Mouse (Mus musculus) kidney, adult 11 months (tissue): ENCODE results near the gene Gpam.

Source experiments
- DNase-seq: peaks from one replicate; pipeline ENCODE4 v3.0.0; 2022

Gpam gene

DNA sequence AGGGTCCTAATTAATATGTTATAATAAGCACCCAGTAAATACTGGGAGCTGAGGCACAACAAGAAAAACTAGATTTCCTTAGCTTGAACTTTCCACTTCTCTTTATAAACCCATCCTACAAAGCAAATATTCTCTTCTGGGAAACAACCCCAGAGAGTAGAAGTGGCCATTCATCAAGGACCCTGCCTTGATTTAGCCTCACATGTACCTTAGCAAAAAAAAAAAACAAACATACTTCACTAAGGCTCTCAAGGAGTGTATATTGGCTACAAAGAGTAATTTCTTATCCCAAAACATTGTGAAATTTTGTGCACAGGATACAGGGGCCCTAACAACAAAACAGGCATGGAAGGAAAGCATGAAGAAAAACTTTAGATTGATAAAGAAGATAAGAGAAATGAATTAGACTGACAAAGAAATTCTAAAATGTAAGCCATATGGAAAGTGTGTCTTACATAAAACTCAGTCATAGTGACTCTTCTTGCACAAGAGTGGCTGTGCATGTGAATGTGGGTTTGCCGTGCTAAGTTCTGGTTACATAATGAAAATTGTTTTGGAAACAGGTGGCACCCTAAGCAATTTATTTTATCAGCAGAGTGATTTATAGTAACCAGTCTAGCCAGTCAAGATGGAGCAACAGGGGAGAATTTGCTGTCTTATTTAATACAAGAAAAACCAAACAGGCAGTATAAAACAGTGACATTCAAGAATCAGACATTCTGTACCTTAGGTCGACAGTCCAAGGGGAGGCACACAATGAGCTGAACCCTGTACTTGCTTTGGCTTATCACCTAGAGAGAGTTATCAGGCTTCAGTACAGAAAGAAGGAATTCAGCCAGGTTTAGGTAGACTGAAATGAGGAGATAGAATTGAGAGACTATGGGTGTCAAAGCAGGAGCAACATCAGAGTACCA is 26.6 kb downstream of the Gpam start:
- no peak for DNase-seq

DNA sequence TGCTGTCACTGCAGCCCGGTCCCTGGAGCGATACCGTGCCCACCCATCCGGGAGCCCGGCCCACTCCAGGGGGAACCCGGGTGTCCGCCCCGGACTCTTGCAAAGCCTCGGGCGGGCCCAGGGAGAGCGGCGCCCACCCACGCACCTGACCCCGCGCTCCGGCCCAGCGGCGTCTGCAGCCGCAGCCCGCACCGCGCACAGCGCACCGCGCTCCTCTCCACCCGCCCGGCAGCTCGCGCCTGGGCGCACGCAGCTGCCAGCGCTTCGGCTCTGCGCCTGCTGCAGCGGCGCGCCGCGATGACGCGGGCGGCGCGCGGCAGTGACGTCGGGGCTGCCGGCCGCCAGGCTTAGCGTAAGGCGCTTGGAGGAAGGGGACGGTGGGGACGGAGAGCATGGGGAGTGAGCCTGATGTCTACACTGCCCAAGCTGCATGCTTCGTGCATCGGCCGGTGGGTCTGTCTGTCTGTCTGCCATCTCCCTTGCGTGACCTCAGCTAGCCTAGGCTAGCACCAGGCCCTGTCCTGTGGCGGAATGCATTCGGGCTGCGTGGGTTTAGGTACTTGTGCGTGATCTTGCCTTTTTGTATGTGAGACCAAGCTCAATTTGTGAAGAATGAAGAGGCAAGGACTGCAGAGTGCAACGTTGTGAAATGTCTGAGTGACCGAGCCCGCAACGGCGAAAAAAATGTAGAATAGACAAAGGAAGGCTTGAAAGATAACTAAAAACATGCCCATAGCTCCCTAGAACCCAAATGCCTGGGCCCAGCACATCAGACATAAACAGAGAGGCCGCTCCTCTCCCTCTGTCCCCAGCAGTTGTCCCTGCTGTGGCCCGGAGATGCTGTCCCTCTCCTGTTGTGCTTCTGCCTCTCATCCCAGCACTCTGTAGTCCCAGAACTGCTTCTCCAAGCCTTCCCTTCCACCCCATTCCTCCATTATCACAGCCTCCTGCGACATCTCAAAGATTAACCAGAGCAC is 27.6 kb downstream of the Gpam start:
- DNase-seq: peak; percentile 72

DNA sequence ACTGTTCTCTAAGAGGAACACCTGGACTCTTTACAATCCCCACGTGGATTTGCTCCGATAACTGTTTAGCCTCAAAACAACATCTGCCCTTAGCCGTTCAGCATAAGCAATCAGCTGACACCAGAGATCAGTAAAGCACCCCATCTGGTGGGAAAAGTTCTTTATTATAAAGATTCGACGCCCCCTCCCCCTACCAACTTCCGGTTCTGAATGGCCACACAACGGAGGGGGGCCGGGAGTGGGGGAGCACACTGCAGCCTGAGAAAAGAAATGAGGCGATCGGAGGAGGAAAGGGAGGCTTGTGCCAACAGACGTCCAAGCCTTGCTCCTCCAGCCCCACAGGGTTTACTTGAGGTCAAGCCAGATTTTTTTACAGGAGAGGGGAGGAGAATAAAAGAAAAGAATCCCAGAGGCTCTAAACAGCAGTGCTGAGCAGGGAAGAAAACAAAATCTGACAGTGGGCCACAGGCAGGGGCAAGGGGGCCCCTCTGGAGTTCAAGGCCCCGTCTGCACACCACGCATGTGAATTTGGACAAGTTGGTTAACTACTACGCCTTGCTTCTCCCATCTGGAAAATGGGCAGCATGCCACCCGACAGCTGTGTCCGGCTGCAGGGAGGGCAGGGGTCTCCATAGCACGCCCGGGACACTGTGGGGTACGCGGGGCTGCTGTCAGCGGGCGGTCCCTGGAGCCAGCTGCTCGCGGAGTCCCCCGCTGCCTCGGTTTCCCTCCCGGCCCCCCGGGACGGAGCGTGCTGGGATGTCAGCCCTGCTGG is 28.4 kb downstream of the Gpam start:
- DNase-seq: peak; percentile 66

DNA sequence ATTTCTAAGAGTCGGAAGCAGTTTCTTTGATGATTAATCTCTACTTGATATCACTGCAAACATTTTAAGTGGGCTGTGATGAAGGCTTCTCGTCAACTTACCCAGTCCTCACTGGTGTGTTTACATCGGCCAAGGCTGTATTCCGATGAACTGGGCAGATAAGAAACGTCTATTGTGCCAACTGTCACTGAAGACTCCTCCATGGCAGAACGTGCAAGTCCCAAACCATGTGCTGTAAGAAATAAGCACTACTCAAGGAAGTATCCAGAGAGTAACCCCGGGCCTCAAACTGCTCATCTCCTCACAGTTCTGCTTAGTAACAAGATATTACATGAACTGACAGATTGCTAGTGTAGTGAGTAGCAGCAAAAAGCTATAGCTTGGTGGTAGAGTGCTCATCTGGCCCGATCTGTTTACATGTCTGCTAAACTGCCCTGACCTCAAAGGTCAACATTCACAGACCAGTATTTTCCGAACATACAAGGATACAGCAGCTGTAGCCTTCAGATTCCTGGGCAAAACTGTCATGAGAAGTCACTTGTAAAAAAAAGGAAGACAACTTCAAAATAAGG is 29.6 kb downstream of the Gpam start:
- DNase-seq: no peak

DNA sequence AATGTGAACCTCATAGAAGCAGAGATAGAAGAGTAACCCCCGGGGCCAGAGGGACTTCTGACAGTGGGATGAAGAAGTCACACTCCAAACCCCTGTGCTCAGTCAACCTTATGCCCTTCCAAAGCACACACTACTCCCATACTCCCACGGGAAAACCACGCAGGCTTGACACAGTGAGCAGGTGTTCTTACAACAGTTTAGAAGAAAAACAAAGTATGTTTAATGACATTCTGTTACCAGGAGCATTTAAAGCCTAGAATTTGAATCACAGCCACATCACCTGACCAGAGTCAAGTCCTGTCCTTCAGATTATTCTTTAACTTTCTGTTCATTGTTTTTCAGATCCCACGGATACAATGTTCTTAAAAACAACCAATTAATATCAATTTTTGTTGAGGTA is 30.4 kb downstream of the Gpam start:
- DNase-seq: peak; percentile 63

DNA sequence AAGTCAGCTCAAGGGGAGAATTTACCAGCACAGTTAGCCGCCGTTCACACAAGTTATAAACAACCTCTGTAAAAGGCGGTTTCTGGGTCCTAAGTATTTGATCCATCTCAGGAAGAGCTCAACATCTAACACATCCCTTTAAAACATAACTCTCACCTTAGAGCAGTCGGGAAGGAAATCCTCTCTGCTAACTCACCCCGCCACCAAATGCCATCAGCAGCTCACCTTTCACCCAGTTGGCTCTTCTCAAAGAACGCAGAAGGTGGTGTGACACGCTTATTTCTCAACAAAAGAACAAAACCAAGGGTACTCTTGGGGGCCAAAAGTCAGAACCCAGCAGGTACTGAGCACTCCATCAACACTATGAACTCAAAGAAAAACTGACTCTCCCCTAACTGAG is 31.5 kb downstream of the Gpam start:
- no peak for DNase-seq

DNA sequence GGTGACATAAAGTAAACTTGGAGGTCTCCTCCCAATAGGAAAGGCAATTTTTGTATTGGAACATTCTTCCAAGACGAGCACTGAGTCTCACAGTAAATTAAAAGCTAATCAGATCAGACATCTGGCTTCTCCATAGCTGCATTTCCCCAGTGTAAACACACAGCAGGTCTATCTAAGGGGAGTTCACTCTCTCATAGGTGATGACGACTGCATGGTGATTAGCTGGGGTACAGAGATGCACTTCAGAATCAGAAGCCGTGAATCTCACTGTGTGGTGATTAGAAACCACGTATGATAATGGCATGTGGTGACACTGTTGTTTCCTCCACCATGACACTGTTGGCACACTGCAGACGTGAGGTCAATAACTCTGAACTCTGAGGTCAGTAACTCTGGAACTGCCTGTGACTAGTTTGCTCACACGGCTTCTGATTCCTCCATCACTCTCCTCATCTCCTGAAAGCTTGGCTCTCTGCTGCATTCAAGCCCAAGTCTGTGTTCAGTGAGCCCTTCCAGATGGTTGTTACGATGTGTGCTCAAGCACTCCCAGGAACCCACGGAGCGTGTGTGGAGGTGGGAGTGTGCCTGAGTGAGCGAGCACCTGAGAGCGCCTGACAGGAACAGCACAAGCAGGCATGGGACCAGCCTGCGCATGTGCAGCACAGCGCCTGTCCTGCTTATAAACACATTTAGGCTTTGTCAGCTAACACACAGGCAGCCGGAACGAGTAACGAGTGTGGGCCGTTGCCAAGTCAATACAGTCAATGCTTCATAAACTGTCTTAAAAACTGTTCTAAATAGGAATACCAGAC is 35.2 kb downstream of the Gpam start:
- peak; percentile 66 for DNase-seq

DNA sequence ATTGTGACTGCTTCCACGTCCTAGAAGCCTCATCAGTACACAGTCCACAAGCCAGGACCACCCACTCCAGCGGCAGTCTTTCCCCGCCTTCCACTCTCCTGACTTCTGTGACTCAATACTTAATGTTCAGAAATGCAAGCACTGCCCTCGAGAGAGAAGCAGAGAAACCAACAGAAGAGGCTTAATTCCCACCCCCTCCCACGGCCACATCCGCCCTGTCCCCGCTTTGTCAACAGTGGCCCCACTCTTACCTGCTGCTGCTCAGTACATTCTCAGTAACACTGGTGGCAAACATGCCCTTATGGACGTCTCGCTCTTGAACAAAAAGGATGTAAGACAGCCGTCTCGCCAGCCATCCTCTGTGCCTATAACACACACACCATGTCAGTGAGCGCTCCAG is 36.2 kb downstream of the Gpam start:
- DNase-seq: no peak

DNA sequence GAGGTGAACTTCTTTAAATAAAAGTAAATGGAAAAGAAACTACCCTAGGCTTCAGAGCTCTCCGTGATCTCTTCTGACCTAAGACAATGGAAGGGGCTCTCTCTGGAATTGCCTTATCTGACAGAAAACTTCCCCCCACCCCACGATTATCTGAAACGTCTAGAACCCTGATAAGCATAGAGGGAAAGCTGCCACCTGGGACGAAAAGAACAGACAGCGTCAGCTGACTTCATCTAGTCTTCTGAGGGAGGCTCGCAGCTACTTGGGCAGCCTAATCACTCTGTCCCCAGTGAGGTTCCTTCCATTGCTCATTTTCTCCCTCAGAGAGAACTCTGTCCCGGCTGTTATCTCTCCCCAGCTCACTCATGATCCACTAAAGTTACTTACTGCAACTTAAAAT is 36.9 kb downstream of the Gpam start:
- DNase-seq: no peak

DNA sequence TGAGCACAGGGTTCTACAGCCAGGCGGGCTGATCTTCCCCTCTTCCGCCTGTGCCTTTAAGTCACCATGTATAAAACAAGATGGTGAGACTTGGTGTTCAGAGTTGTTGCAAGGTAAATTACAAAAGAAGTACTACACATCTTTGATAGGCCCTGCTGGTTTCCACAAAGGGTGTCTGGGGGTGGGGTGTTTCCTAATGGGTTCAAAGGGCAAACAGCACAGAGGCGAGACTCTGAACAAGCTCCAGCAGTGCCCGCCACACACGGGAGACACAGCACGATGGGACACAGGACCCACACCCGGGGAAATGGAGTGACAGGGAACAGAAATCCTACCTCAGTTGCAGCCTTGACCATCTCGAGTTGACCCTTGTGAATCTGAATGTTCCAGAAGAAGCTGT is 39.3 kb downstream of the Gpam start:
- DNase-seq: no peak

DNA sequence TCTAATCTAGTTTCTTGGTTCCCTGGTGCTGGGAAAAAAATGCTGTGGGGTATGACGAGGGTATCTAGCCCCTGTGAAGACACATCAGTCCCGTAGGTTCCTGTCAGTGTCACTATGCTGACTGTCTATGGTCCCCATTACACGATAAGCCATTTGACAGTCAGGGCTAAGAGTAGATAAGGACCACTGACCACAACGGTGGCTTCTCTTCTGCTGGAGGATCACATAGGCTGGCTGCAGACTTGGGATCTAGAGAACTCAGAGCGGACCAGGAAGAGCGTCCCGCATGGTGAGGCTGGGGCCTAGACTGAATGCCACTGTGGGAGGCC is 41.2 kb downstream of the Gpam start:
- DNase-seq: no peak

DNA sequence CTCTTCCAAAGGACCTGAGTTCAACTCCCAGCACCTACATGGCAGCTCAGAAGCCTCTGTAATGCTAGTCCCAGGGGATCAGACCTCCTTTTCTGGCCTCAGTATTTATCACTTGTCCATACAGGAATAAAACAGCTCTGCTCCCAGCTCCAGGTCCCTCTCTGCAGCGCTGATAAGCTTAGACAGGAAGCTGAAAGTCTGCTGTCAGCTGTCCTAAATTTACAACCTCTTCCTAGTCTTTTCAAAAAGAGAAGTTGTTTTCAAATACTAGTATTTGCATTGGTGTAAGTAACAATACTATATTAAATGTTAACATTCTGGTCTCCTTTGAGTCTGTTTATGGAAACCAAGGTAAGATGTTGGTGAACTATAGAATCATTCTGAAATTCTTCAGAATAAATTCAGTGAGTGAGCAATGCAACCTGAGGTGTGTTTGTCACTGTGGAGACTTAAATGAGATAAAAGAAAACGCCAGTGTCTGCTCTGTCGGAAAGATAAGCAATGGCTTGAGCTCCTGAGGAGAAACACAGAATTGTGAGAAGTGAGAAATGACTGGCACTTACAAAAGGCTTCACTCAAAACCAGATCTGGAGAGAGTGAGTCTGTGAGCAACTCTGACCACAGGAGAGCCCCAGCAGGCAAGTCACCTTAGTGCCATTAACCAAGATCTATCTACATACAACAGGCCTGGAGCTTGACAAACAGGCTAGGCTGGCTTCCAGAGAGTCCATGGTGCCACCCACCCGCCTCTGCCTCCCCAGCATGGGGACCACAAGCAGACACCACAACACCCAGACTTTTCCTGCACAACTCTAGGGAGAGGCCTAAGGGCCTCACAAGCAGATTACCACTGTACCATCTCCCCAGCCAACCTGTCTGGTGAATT is 41.8 kb downstream of the Gpam start:
- DNase-seq: no peak

DNA sequence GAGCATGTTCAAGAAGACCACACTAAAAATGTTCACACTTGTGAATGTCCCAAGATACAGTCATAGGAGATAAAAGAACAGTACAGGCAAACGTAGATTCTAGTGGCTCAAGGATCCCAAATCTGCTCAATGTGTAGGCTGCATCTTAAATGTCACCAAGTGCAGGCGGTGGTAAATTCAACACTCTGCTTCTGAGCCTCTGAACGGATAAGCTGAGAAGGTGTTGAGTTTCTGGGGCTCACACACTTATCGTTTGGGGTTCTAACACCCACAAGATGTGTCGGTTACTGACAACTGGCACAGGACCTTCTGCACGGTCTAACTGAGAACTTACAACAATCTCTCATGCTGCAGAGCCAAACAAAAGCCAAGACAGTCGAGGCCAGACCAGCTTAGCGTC is 50.2 kb downstream of the Gpam start:
- no peak for DNase-seq

DNA sequence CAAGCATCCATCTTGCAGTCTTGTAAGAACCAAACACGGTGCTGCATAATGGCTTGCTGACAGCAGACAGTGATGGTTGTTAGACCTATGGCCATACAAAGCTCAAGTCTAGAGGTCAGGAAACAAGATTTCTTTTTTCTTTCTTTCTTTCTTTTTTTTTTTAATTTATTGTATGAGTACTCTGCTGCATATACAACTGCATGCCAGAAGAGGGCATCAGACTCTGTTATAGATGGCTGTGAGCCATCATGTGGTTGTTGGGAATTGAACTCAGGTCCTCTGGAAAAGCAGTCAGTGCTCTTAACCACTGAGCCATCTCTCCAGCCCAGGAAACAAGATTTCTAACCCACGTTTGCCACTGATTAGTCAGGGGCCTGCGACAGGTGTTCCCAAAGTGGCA is 54.0 kb downstream of the Gpam start:
- no peak for DNase-seq

DNA sequence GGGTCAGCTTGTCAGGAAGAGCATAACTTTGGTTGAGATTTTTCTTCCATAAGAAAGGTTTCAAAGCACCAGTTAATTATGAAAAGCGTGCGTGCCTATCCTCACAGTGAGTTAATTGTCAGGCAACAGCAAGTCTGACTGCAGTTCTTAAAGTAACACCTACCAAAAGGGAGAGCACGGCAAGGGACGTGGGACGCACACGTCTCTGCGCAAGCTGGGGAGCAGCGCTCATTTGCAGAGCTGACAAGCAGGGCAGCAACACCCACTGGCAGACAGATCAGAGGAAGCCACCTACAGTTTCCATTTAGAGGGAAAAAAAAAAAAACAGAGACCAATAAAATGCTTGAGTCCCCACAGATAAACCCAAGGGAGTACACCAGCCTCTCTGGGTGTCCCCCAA is 58.0 kb downstream of the Gpam start:
- DNase-seq: no peak

DNA sequence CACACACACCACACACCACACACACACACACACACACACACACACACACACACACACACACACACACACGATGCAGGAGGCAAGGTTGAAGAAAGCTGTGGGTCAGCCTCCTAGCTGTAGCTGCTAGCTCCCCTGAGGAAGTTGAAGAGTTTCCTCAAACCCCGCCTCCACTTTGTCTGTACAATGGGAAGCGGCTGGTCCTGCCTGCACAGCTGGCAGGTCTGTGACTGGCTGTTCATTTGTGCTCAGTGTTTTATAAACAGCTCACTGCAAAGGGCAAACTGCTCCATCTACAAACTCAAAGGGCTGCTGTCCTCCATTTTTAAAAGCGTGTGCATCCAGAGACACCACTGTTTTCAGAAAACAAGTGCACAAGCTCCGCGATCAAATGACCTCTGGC is 63.8 kb downstream of the Gpam start:
- no peak for DNase-seq

DNA sequence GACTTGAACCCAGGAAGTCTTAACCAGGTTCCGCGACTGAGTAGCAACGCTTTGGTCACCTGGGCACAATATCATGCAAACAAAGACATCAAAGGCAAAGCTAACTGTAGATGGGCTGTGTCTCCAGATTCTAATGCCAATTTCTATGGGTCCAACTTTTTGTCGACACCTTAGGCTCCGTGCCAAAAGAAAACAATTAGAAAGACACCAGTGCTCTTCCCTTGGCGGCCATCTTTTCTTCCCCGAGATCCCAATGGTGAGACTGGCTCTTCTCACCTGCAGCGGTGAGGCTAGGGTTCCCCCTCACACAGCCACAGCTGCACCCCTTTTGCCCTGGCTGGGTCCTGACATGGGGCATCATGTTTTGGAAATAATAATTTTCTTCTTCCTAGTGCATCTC is 64.5 kb downstream of the Gpam start:
- no peak for DNase-seq

DNA sequence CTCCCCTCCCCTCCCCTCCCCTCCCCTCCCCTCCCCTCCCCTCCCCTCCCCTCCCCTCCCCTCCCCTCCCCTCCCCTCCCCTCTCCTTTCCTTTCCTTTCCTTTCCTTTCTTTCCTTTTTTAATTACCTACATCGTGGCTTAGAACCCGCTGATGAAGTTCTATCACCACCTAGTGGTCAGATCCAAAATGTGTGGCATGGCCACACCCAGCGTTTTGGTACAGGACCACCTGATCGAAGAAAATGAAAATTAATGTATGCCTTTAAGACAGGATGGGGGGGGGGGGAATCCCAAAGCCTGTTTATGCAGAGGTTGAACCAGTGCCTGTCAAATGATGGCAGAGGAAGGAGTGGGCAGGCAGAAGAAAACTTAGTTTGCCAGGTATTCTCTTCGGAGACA is 65.1 kb downstream of the Gpam start:
- DNase-seq: peak; percentile 23

DNA sequence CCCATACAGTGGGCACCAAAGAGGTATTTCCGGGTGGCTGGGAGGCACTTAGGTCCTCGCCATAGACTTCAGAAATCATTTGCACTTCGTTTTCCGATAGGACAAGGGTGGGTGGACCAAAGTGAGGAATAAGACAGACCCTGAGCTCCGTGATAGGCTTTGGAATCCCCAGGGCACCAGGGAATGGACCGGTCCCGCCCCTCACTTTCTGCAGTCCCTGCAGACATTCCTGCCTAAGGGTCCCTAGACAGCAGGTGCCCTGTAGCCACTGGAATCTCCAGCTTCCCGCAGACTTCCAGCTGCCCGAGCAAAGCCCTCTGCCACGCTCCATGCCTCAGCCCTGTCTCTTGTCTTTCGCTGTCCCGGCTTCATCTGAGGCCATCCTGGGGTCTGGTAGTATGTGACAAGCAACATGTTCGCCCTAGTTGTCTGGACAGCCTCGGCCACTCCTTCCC is 65.6 kb downstream of the Gpam start:
- no peak for DNase-seq

DNA sequence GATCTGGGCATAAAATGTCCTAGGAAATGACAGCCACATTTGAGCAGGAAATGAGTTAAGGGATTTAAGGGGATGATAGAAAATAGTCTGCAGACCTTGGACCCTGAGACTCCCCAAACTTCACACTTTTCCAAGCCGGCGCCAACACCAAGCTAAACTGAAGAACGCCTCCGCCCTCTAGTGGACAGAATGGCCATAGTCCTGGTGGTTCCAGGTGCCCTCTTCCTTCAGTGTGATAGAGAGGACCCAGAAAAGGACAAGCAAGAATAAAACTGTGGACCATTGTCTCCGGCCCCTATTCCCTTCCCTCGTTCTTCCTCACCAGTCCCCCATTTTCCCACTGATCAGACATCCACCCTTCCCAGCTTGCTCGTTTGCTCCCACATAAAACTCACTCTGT is 66.1 kb downstream of the Gpam start:
- DNase-seq: peak; percentile 38

DNA sequence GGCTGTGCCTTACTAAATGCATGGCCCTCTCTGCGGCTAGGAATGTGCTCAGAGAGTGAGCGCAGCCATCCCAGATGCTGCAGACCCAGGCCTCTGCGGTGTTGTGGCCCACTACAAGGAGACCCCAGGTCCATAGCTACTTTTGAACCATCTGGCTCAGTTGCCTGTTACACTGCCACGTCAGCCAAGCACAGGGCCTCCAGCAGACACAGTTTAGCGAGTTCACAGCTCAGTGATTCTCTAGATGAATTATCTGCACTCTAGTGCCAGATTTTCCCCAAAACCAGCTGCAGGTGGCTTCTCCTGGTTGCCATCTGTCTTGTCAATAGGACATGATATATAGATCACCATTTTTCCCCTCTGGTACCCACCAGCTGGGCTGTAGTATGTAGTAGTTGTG is 69.6 kb downstream of the Gpam start:
- DNase-seq: no peak
